Mouse (Mus musculus) forebrain, embryonic 13.5 days (tissue): ENCODE measurements around the gene Hmgcr. TPM values are rescaled to one million over a fixed set of nuclear protein-coding genes. Genes with fewer than 3 reads are reported as not detected.
"Not testable (repeated sequence)": the region's sequence is repeated elsewhere in the genome, so short reads cannot be mapped to it uniquely, and the experiment has no call there.

ENCODE experiments used
- ATAC-seq: fragments of 200-750 bp; cut with Nextera tagmentation; 2 replicates; pipeline ENCODE4 v1.8.0; 2017
- H3K27ac ChIP-seq: fragments of 300-500 bp; sonication (generic); 2 replicates; pipeline ENCODE4 v1.5.1; 2015; ENCODE audit warnings: inconsistent platforms, mild to moderate bottlenecking, moderate library complexity
- H3K27me3 ChIP-seq: fragments of 300-500 bp; sonication (generic); 2 replicates; pipeline ENCODE4 v1.6.1; 2015; ENCODE audit warnings: mild to moderate bottlenecking, inconsistent platforms
- H3K36me3 ChIP-seq: fragments of 300-500 bp; sonication (generic); 2 replicates; pipeline ENCODE4 v1.6.1; 2015; ENCODE audit warnings: mild to moderate bottlenecking, inconsistent platforms; ENCODE audit not compliant: poor library complexity, severe bottlenecking
- H3K4me1 ChIP-seq: fragments of 300-500 bp; sonication (generic); 2 replicates; pipeline ENCODE4 v1.6.1; 2015; ENCODE audit warnings: inconsistent platforms
- H3K4me2 ChIP-seq: fragments of 300-500 bp; sonication (generic); 2 replicates; pipeline ENCODE4 v1.6.1; 2015; ENCODE audit warnings: inconsistent platforms, mild to moderate bottlenecking, moderate library complexity
- H3K4me3 ChIP-seq: fragments of 300-500 bp; sonication (generic); 2 replicates; pipeline ENCODE4 v1.5.1; 2015; ENCODE audit warnings: mild to moderate bottlenecking, inconsistent platforms
- H3K9ac ChIP-seq: fragments of 300-500 bp; sonication (generic); 2 replicates; pipeline ENCODE4 v1.6.1; 2015; ENCODE audit warnings: mild to moderate bottlenecking, inconsistent platforms
- H3K9me3 ChIP-seq: fragments of 300-500 bp; sonication (generic); replicated peaks from 2 replicates; pipeline ENCODE4 v1.6.1; 2016; ENCODE audit warnings: inconsistent platforms
- WGBS: fragments of 180-500 bp; shearing (Covaris S2); methylation state at CpG from one replicate; pipeline ENCODE4 v1.1.7; 2015; 5-methylcytosine and 5-hydroxymethylcytosine counted together
- polyA plus RNA-seq: library from polyadenylated mRNA; unstranded; fragments of >200 nt; fragmentation: Nextera tagmentation; extraction: Ambion mirVana; gene quantifications from 2 replicates; pipeline ENCODE4 v1.2.1, GENCODE M21; 2015

Hmgcr gene
- polyA plus RNA-seq, 1 experiment from 2014 or later = 143 TPM

GRCm38 (mm10) chr13:96681088-96681620 is 10.4 kb upstream of the Hmgcr start:
- ATAC-seq = no peak

GRCm38 (mm10) chr13:96680163-96681087 is 9.7 kb upstream of the Hmgcr start:
- Histone ChIP-seq H3K27me3 (no peaks in the 10 kb centered on the region), H3K36me3 (no peaks in the 10 kb centered on the region), H3K27ac (no peak overlapping the region), H3K4me2 (no peak overlapping the region), H3K4me1 (no peaks in the 10 kb centered on the region), H3K9me3 (no peaks in the 10 kb centered on the region), H3K9ac (no peak overlapping the region), H3K4me3 (no peak overlapping the region)
- ATAC-seq = no peak
- WGBS = 78% methylated on average over 9 of the region's 9 CpGs

More at GRCm38 (mm10) chr13:96681088-96681620, 10.4 kb upstream of the Hmgcr start:
- Histone ChIP-seq H3K27me3 (no peaks in the 10 kb centered on the region), H3K9me3 (no peaks in the 10 kb centered on the region), H3K36me3 (no peaks in the 10 kb centered on the region), H3K27ac (no peak overlapping the region), H3K9ac (no peak overlapping the region), H3K4me1 (no peaks in the 10 kb centered on the region), H3K4me3 (no peak overlapping the region), H3K4me2 (no peak overlapping the region)

- H3K36me3 ChIP-seq = no peaks in the 10 kb centered on the region
- H3K4me3 ChIP-seq = no peak overlapping the region
- no peak for ATAC-seq
- no peak overlapping the region for H3K9ac ChIP-seq
- no peak overlapping the region for H3K4me2 ChIP-seq
- no peaks in the 10 kb centered on the region for H3K4me1 ChIP-seq
- 85% methylated on average over 6 of the region's 6 CpGs for WGBS
- H3K9me3 ChIP-seq = no peaks in the 10 kb centered on the region
- H3K27me3 ChIP-seq = no peaks in the 10 kb centered on the region
- no peak overlapping the region for H3K27ac ChIP-seq
Observed at GRCm38 (mm10) chr13:96678616-96679015, 7.9 kb upstream of the Hmgcr start.

- Histone ChIP-seq H3K9me3 (no peaks in the 10 kb centered on the region), H3K9ac (no peak overlapping the region), H3K4me1 (no peaks in the 10 kb centered on the region), H3K4me2 (no peak overlapping the region), H3K27ac (no peak overlapping the region), H3K36me3 (no peaks in the 10 kb centered on the region), H3K4me3 (no peak overlapping the region), H3K27me3 (no peaks in the 10 kb centered on the region)
- no peak for ATAC-seq
- WGBS = 91% methylated on average over 1 of the region's 1 CpGs
Observed at GRCm38 (mm10) chr13:96677071-96677470, 6.3 kb upstream of the Hmgcr start.

- no peak for ATAC-seq
- no peaks in the 10 kb centered on the region for H3K36me3 ChIP-seq
- H3K27me3 ChIP-seq = no peaks in the 10 kb centered on the region
- peaks cover 8% of the 10 kb centered on the region for H3K4me1 ChIP-seq
- no peak overlapping the region for H3K4me3 ChIP-seq
- no peak overlapping the region for H3K4me2 ChIP-seq
- 81% methylated on average over 6 of the region's 6 CpGs for WGBS
- H3K27ac ChIP-seq = no peak overlapping the region
- H3K9ac ChIP-seq = no peak overlapping the region
- no peaks in the 10 kb centered on the region for H3K9me3 ChIP-seq
Observed at GRCm38 (mm10) chr13:96675756-96676155, 5.0 kb upstream of the Hmgcr start.

- WGBS = 84% methylated on average over 7 of the region's 7 CpGs
- peaks cover 15% of the 10 kb centered on the region for H3K4me1 ChIP-seq
- no peak overlapping the region for H3K27ac ChIP-seq
- no peaks in the 10 kb centered on the region for H3K27me3 ChIP-seq
- no peak overlapping the region for H3K4me2 ChIP-seq
- H3K9me3 ChIP-seq = no peaks in the 10 kb centered on the region
- no peak for ATAC-seq
- no peak overlapping the region for H3K9ac ChIP-seq
- no peaks in the 10 kb centered on the region for H3K36me3 ChIP-seq
- H3K4me3 ChIP-seq = no peak overlapping the region
Observed at GRCm38 (mm10) chr13:96673817-96674216, 3.1 kb upstream of the Hmgcr start.

GRCm38 (mm10) chr13:96672276-96672675 is 1.5 kb upstream of the Hmgcr start:
- H3K9ac ChIP-seq = no peak overlapping the region
- WGBS = 86% methylated on average over 6 of the region's 6 CpGs
- H3K4me1 ChIP-seq = peaks cover 31% of the 10 kb centered on the region
- H3K27ac ChIP-seq = no peak overlapping the region
- no peaks in the 10 kb centered on the region for H3K36me3 ChIP-seq
- H3K4me2 ChIP-seq = no peak overlapping the region
- ATAC-seq = no peak
- no peaks in the 10 kb centered on the region for H3K9me3 ChIP-seq
- H3K4me3 ChIP-seq = no peak overlapping the region
- H3K27me3 ChIP-seq = no peaks in the 10 kb centered on the region

- Histone ChIP-seq H3K36me3 (no peaks in the 10 kb centered on the region), H3K4me2 (no peak overlapping the region), H3K9me3 (no peaks in the 10 kb centered on the region), H3K4me1 (peaks cover 35% of the 10 kb centered on the region), H3K27me3 (no peaks in the 10 kb centered on the region), H3K9ac (no peak overlapping the region), H3K4me3 (no peak overlapping the region), H3K27ac (no peak overlapping the region)
- ATAC-seq = no peak
- WGBS = 87% methylated on average over 5 of the region's 5 CpGs
Observed at GRCm38 (mm10) chr13:96671906-96672234, 1.1 kb upstream of the Hmgcr start.

GRCm38 (mm10) chr13:96671078-96671905 is 556 bp upstream of the Hmgcr start:
- Histone ChIP-seq H3K4me1 (peaks cover 40% of the 10 kb centered on the region), H3K9ac (peak overlapping the region; percentile 56), H3K36me3 (no peaks in the 10 kb centered on the region), H3K9me3 (no peaks in the 10 kb centered on the region), H3K4me3 (peak overlapping the region; percentile 96), H3K27me3 (no peaks in the 10 kb centered on the region), H3K27ac (peak overlapping the region; percentile 84), H3K4me2 (peak overlapping the region; percentile 56)
- ATAC-seq = no peak
- WGBS = 13% methylated on average over 31 of the region's 31 CpGs

- 4% methylated on average over 13 of the region's 13 CpGs for WGBS
- H3K9me3 ChIP-seq = no peaks in the 10 kb centered on the region
- H3K4me2 ChIP-seq = peak overlapping the region; percentile 82
- no peaks in the 10 kb centered on the region for H3K27me3 ChIP-seq
- peaks cover 40% of the 10 kb centered on the region for H3K4me1 ChIP-seq
- peak overlapping the region; percentile 96 for H3K27ac ChIP-seq
- no peak for ATAC-seq
- peak overlapping the region; percentile 96 for H3K4me3 ChIP-seq
- H3K9ac ChIP-seq = peak overlapping the region; percentile 99
- peaks cover 11% of the 10 kb centered on the region for H3K36me3 ChIP-seq
Observed at GRCm38 (mm10) chr13:96670019-96670405, 724 bp downstream of the Hmgcr start.

GRCm38 (mm10) chr13:96664419-96664974 is 6.2 kb downstream of the Hmgcr start:
- H3K9ac ChIP-seq = no peak overlapping the region
- 90% methylated on average over 7 of the region's 7 CpGs for WGBS

GRCm38 (mm10) chr13:96663120-96663519 is 7.6 kb downstream of the Hmgcr start:
- WGBS = 99% methylated on average over 4 of the region's 4 CpGs
- Histone ChIP-seq H3K4me1 (peaks cover 31% of the 10 kb centered on the region), H3K36me3 (peaks cover 76% of the 10 kb centered on the region)
- H3K4me2 ChIP-seq, ATAC-seq, H3K9me3 ChIP-seq, H3K27ac ChIP-seq, H3K9ac ChIP-seq, H3K27me3 ChIP-seq, H3K4me3 ChIP-seq: not testable (repeated sequence)

More at GRCm38 (mm10) chr13:96664419-96664974, 6.2 kb downstream of the Hmgcr start:
- H3K27me3 ChIP-seq = no peaks in the 10 kb centered on the region
- no peak overlapping the region for H3K4me3 ChIP-seq
- no peaks in the 10 kb centered on the region for H3K9me3 ChIP-seq
- H3K4me1 ChIP-seq = peaks cover 45% of the 10 kb centered on the region
- no peak overlapping the region for H3K27ac ChIP-seq
- no peak overlapping the region for H3K4me2 ChIP-seq
- H3K36me3 ChIP-seq = peaks cover 63% of the 10 kb centered on the region
- ATAC-seq = no peak
